Mouse (Mus musculus) retina, adult 2 months (tissue): ENCODE measurements around the gene Pak6.
"Not testable (repeated sequence)": the region's sequence is repeated elsewhere in the genome, so short reads cannot be mapped to it uniquely, and the experiment has no call there.

Experiments
- DNase-seq: peaks from one replicate; pipeline ENCODE4 v3.0.0-alpha.2; 2012; ENCODE audit warnings: low read depth, low spot score

Gene Pak6

GRCm38 (mm10) chr2:118662902-118663803 is at the start of gene Pak6:
TSS of gene Pak6 (plus strand) at chr2:118663303.
- DNase-seq = no peak

GRCm38 (mm10) chr2:118618013-118618412 is 45.1 kb upstream of the Pak6 start:
- no peak for DNase-seq

GRCm38 (mm10) chr2:118620101-118620500 is 43.0 kb upstream of the Pak6 start:
- no peak for DNase-seq

- DNase-seq = no peak
Measured at GRCm38 (mm10) chr2:118620608-118621007, 42.5 kb upstream of the Pak6 start.

GRCm38 (mm10) chr2:118629276-118629675 is 33.8 kb upstream of the Pak6 start:
- DNase-seq = no peak

- DNase-seq = peak; percentile 41
Measured at GRCm38 (mm10) chr2:118633441-118633840, 29.7 kb upstream of the Pak6 start.

- no peak for DNase-seq
Measured at GRCm38 (mm10) chr2:118637258-118637657, 25.8 kb upstream of the Pak6 start.

GRCm38 (mm10) chr2:118637888-118638526 is 25.1 kb upstream of the Pak6 start:
- peak; percentile 50 for DNase-seq

GRCm38 (mm10) chr2:118638686-118639085 is 24.4 kb upstream of the Pak6 start:
- DNase-seq = no peak

- no peak for DNase-seq
Measured at GRCm38 (mm10) chr2:118641147-118641546, 22.0 kb upstream of the Pak6 start.

- no peak for DNase-seq
Measured at GRCm38 (mm10) chr2:118642431-118642830, 20.7 kb upstream of the Pak6 start.

- DNase-seq = no peak
Measured at GRCm38 (mm10) chr2:118642942-118643341, 20.2 kb upstream of the Pak6 start.

GRCm38 (mm10) chr2:118646665-118647064 is 16.4 kb upstream of the Pak6 start:
- DNase-seq = no peak

- not testable (repeated sequence) for DNase-seq
Measured at GRCm38 (mm10) chr2:118650697-118651096, 12.4 kb upstream of the Pak6 start.

GRCm38 (mm10) chr2:118656688-118657281 is 6.3 kb upstream of the Pak6 start:
- no peak for DNase-seq

- DNase-seq = no peak
Measured at GRCm38 (mm10) chr2:118658457-118658856, 4.6 kb upstream of the Pak6 start.

GRCm38 (mm10) chr2:118659077-118659476 is 4.0 kb upstream of the Pak6 start:
- DNase-seq = no peak

GRCm38 (mm10) chr2:118659493-118659892 is 3.6 kb upstream of the Pak6 start:
- no peak for DNase-seq

GRCm38 (mm10) chr2:118659998-118660452 is 3.1 kb upstream of the Pak6 start:
- DNase-seq = peak; percentile 15

GRCm38 (mm10) chr2:118661891-118662290 is 1.2 kb upstream of the Pak6 start:
- DNase-seq = no peak

GRCm38 (mm10) chr2:118663804-118664766 is 982 bp downstream of the Pak6 start:
- no peak for DNase-seq
